Mouse (Mus musculus) midbrain, embryonic 15.5 days (tissue): ENCODE results near the gene Syf2. TPM values are rescaled to one million over a fixed set of nuclear protein-coding genes. Genes with fewer than 3 reads are reported as not detected.

Experiments
- ATAC-seq: fragments of 200-750 bp; cut with Nextera tagmentation; replicated peaks from 2 replicates; pipeline ENCODE4 v1.8.0; 2017; ENCODE audit warnings: moderate TSS enrichment
- H3K27ac ChIP-seq: fragments of 300-500 bp; sonication (generic); 2 replicates; pipeline ENCODE4 v1.5.1; 2015; ENCODE audit warnings: mild to moderate bottlenecking, inconsistent platforms
- H3K27me3 ChIP-seq: fragments of 300-500 bp; sonication (generic); replicated peaks from 2 replicates; pipeline ENCODE4 v1.6.1; 2015; ENCODE audit warnings: inconsistent platforms
- H3K36me3 ChIP-seq: fragments of 300-500 bp; sonication (generic); replicated peaks from 2 replicates; pipeline ENCODE4 v1.6.1; 2015; ENCODE audit warnings: inconsistent platforms
- H3K4me1 ChIP-seq: fragments of 300-500 bp; sonication (generic); 2 replicates; pipeline ENCODE4 v1.6.1; 2015; ENCODE audit warnings: inconsistent platforms
- H3K4me2 ChIP-seq: fragments of 300-500 bp; sonication (generic); 2 replicates; pipeline ENCODE4 v1.6.1; 2015; ENCODE audit warnings: inconsistent platforms, mild to moderate bottlenecking, moderate library complexity
- H3K4me3 ChIP-seq: fragments of 300-500 bp; sonication (generic); 2 replicates; pipeline ENCODE4 v1.5.1; 2015; ENCODE audit warnings: mild to moderate bottlenecking, inconsistent platforms
- H3K9ac ChIP-seq: fragments of 300-500 bp; sonication (generic); 2 replicates; pipeline ENCODE4 v1.6.1; 2015; ENCODE audit warnings: mild to moderate bottlenecking, inconsistent platforms
- H3K9me3 ChIP-seq: fragments of 300-500 bp; sonication (generic); 2 replicates; pipeline ENCODE4 v1.6.1; 2016; ENCODE audit warnings: inconsistent platforms
- WGBS: fragments of 180-500 bp; shearing (Covaris S2); methylation state at CpG from one replicate; pipeline ENCODE4 v1.1.7; 2015; ENCODE audit warnings: mixed read lengths; 5-methylcytosine and 5-hydroxymethylcytosine counted together
- polyA plus RNA-seq: library from polyadenylated mRNA; unstranded; fragments of >200 nt; fragmentation: Nextera tagmentation; extraction: Ambion mirVana; gene quantifications from 2 replicates; pipeline ENCODE4 v1.2.1, GENCODE M21; 2015

Syf2 gene
- polyA plus RNA-seq, 1 experiment from 2014 or later, result 58.6 TPM

DNA sequence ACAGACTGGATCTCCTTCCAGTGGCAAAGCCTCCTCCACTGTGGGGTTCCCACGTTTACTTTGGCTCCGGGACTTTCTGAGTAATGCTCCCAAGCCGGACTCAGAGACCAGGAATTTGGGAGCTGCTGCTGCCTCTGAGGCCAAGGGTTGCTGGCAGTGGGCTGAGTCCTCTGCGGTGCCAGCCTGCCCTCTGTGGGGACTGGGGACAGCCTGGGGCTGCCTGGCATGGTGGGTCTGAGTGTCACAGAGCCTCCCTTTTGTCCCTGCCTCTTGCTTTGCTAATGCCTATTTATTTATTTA, 55.6 kb downstream of the Syf2 start:
- H3K4me1 ChIP-seq, result no peaks in the 10 kb centered on the region; the same call in 1 of the 2 replicates
- H3K9me3 ChIP-seq, result no peaks in the 10 kb centered on the region
- no peak overlapping the region for H3K27ac ChIP-seq
- H3K36me3 ChIP-seq, result no peaks in the 10 kb centered on the region
- no peak overlapping the region for H3K4me2 ChIP-seq
- no peak overlapping the region for H3K9ac ChIP-seq
- no peak overlapping the region for H3K4me3 ChIP-seq
- 68% methylated on average over 4 of the region's 4 CpGs for WGBS
- H3K27me3 ChIP-seq, result no peaks in the 10 kb centered on the region
- no peak for ATAC-seq

DNA sequence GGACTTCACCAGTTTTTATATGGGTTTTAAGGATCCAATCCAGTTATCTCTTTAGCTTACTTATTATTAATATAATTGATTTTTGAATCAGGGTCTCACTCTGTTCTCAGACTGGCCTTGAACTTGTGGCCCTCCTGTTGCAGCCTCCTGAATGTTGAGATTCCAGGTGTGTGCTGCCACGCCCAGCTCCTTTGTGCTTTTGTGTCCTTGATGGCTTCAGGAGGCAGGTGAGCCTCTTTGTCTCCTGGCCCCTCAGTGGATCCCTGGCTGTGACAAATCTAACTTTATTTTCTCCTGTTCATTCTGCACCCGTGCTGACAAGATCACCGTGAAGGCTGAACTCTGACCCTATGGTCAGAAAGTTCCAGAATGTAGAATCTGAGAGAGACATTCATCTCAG, 56.3 kb downstream of the Syf2 start:
- Histone ChIP-seq H3K27ac (no peak overlapping the region), H3K4me3 (no peak overlapping the region), H3K36me3 (no peaks in the 10 kb centered on the region), H3K27me3 (no peaks in the 10 kb centered on the region), H3K9ac (no peak overlapping the region), H3K9me3 (no peaks in the 10 kb centered on the region), H3K4me2 (no peak overlapping the region), H3K4me1 (no peaks in the 10 kb centered on the region; the same call in 1 of the 2 replicates)
- 82% methylated on average over 3 of the region's 3 CpGs for WGBS
- no peak for ATAC-seq

Other genes starting within 250 kb of the Syf2 start
- 3.8 and 4.3 TPM in 2 replicates for gene Man1c1, start 226.6 kb upstream of the Syf2 start, polyA plus RNA-seq
- 2.7 and 3.0 TPM in 2 replicates for gene Ldlrap1, start 162.9 kb upstream of the Syf2 start, polyA plus RNA-seq
- gene Maco1, start 77.6 kb upstream of the Syf2 start, polyA plus RNA-seq, result 97.2 and 106 TPM in 2 replicates
- 0.98 and 1.1 TPM in 2 replicates for gene Rhd, start 66.4 kb upstream of the Syf2 start, polyA plus RNA-seq
- gene Tmem50a, start 15.9 kb upstream of the Syf2 start, polyA plus RNA-seq, result 203 and 218 TPM in 2 replicates
- 559 and 566 TPM in 2 replicates for gene Rsrp1, start 7.3 kb upstream of the Syf2 start, polyA plus RNA-seq
- not detected in 2 replicates for gene Runx3, start 189.8 kb downstream of the Syf2 start, polyA plus RNA-seq